Mouse (Mus musculus): Measurements from ENCODE around the gene Vwf.

GRCm38 (mm10) chr6:125591652-125592385 is 45.2 kb downstream of the Vwf start:
- peak; percentile 82 for TF ChIP-seq EP300 (IDR thresholded peaks at IDR 0.05)
- no peak for TF ChIP-seq CTCF (IDR thresholded peaks at IDR 0.05)

Measured in lung, postnatal 0 days (tissue).